23 mouse cellular contexts compared by ENCODE assay signal in the genomic region with DNA sequence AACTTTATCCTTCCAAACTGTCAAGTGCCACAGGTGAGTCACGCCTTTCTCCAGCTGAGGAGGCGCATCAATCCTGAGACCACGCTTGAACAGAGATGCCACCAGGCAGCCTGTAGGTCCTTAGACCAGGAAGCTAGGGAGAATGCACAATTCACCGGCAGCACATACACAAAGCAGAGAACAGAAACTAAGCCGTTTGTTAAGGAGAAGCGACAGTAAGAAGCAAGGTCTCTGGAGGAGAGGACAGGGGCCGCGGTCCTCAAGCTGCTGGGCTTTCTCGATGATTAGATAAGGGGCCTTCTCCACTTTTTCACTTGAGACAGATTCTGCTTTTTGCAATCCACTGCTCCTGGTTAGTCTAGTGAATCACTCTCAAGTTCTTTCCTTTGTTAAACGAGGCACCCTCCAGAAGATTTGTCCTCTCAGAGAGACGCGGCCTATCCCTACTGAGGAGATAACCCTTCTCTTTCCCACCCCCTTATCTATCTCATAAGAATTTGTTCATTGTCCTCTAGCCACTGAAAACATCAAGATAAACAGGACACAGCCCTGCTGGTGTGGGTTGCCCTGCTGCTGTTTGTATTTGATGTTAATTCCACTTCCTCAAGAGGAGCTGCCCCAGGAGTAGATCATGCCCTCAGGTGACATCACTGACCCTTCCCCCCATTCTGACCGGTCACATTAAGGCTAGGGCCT. TPM values are rescaled to one million over a fixed set of nuclear protein-coding genes. Genes with fewer than 3 reads are reported as not detected.
DNase-seq lines count a peak whose midpoint lies in the region; ATAC-seq and TF ChIP-seq lines count a peak whose summit lies in the region.
"Had no signal": no experiment of that assay in that cellular context is flagged by ENCODE, and none has a peak within 500 bp of the region (broad histone marks: within the 10 kb centered on the region; RNA-seq: fewer than 3 reads in every experiment).

No protein-coding gene starts in this region.

- TF ChIP-seq EP300 in MEL (IDR thresholded peaks at IDR 0.05; ENCODE audit: low read depth in 1 of 2, low read length in 2 of 2), result peak; percentile 27 to 39; a peak in 2 of 4 replicates

- H3K79me2 ChIP-seq in MEL (ENCODE audit: control insufficient read depth, insufficient read depth, low read length, poor library complexity), result no peaks in the 10 kb centered on the region

- H3K4me2 ChIP-seq in liver, embryonic 12.5 days, result peak overlapping the region; percentile 66
- H3K4me2 ChIP-seq in forebrain, embryonic 15.5 days (replicated peaks), result no peak overlapping the region
- H3K4me2 ChIP-seq: embryonic facial prominence, embryonic 15.5 days; hindbrain, embryonic 13.5 days; midbrain, embryonic 15.5 days; neural tube, embryonic 15.5 days had no signal

- peak overlapping the region; percentile 66 for H3K9ac ChIP-seq in MEL (ENCODE audit: control insufficient read depth, low read depth, low read length, poor library complexity, severe bottlenecking)
- peak overlapping the region; percentile 45 for H3K9ac ChIP-seq in liver, embryonic 12.5 days
- no peak overlapping the region for H3K9ac ChIP-seq in forebrain, embryonic 15.5 days (replicated peaks)
- H3K9ac ChIP-seq: embryonic facial prominence, embryonic 15.5 days; hindbrain, embryonic 13.5 days; midbrain, embryonic 15.5 days; neural tube, embryonic 15.5 days had no signal

- H3K27me3 ChIP-seq in heart, embryonic 10.5 days (ENCODE audit: insufficient read depth, poor library complexity, severe bottlenecking), result no peaks in the 10 kb centered on the region
- no peaks in the 10 kb centered on the region for H3K27me3 ChIP-seq in MEL (ENCODE audit: control insufficient read depth in 1 of 2, insufficient read depth in 2 of 2, low read length in 2 of 2)
- 0 out of 2 replicates have a peak, but pooled peaks cover 3% of the 10 kb centered on the region for H3K27me3 ChIP-seq in liver, embryonic 12.5 days (replicated peaks)
- H3K27me3 ChIP-seq in forebrain, embryonic 15.5 days, result no peaks in the 10 kb centered on the region
- H3K27me3 ChIP-seq: embryonic facial prominence, embryonic 15.5 days; hindbrain, embryonic 13.5 days; midbrain, embryonic 15.5 days; neural tube, embryonic 15.5 days had no signal

- intact Hi-C loops in heart, postnatal 10 days (cut with DNase I), result no loop called here

- no peak for TF ChIP-seq RAD21 in MEL (IDR thresholded peaks at IDR 0.05; ENCODE audit: low read depth, low read length)

- no peaks in the 10 kb centered on the region for H3K9me3 ChIP-seq in heart, embryonic 10.5 days
- H3K9me3 ChIP-seq in MEL (replicated peaks; ENCODE audit: insufficient read depth, low read length), result no peaks in the 10 kb centered on the region
- no peaks in the 10 kb centered on the region for H3K9me3 ChIP-seq in liver, embryonic 12.5 days (replicated peaks)
- H3K9me3 ChIP-seq in forebrain, embryonic 15.5 days, result no peaks in the 10 kb centered on the region
- H3K9me3 ChIP-seq: embryonic facial prominence, embryonic 15.5 days; hindbrain, embryonic 13.5 days; midbrain, embryonic 15.5 days; neural tube, embryonic 15.5 days had no signal

- H3K4me3 ChIP-seq in heart, embryonic 10.5 days, result no peak overlapping the region
- peak overlapping the region; percentile 63 to 92 for H3K4me3 ChIP-seq in MEL (ENCODE audit: control insufficient read depth in 1 of 2, insufficient read depth in 1 of 2, low read depth in 2 of 2, low read length in 2 of 2)
- H3K4me3 ChIP-seq in liver, embryonic 12.5 days, result peak overlapping the region; percentile 46
- no peak overlapping the region for H3K4me3 ChIP-seq in forebrain, embryonic 15.5 days
- H3K4me3 ChIP-seq: embryonic facial prominence, embryonic 15.5 days; hindbrain, embryonic 13.5 days; left cerebral cortex, adult 2 months; midbrain, embryonic 15.5 days; neural tube, embryonic 15.5 days had no signal

- peak overlapping the region; percentile 17; the same call in 1 of the 2 replicates for H3K27ac ChIP-seq in heart, embryonic 10.5 days
- peak overlapping the region; percentile 86 for H3K27ac ChIP-seq in MEL (ENCODE audit: control insufficient read depth, low read depth, low read length)
- peak overlapping the region; percentile 76 for H3K27ac ChIP-seq in liver, embryonic 12.5 days
- H3K27ac ChIP-seq in forebrain, embryonic 15.5 days (replicated peaks), result no peak overlapping the region
- H3K27ac ChIP-seq: embryonic facial prominence, embryonic 15.5 days; hindbrain, embryonic 13.5 days; left cerebral cortex, adult 2 months; midbrain, embryonic 15.5 days; neural tube, embryonic 15.5 days had no signal

- H3K4me1 ChIP-seq in heart, embryonic 10.5 days, result peaks cover 30% of the 10 kb centered on the region
- H3K4me1 ChIP-seq in MEL (ENCODE audit: control insufficient read depth in 1 of 2, insufficient read depth in 2 of 2, low read length in 2 of 2), result peaks cover 12 to 25% of the 10 kb centered on the region in 2 experiments
- H3K4me1 ChIP-seq in liver, embryonic 12.5 days, result peaks cover 65% of the 10 kb centered on the region
- H3K4me1 ChIP-seq in forebrain, embryonic 15.5 days, result no peaks in the 10 kb centered on the region
- H3K4me1 ChIP-seq: embryonic facial prominence, embryonic 15.5 days; midbrain, embryonic 15.5 days; neural tube, embryonic 15.5 days had no signal

- no peaks in the 10 kb centered on the region for H3K36me3 ChIP-seq in heart, embryonic 10.5 days
- peaks cover 0 to 16% of the 10 kb centered on the region in 2 experiments; a peak in 2 of 4 replicates for H3K36me3 ChIP-seq in MEL (ENCODE audit: control insufficient read depth in 1 of 2, insufficient read depth in 2 of 2, low read length in 2 of 2)
- no peaks in the 10 kb centered on the region for H3K36me3 ChIP-seq in liver, embryonic 12.5 days
- no peaks in the 10 kb centered on the region for H3K36me3 ChIP-seq in forebrain, embryonic 15.5 days
- H3K36me3 ChIP-seq: hindbrain, embryonic 13.5 days; midbrain, embryonic 15.5 days; neural tube, embryonic 15.5 days had no signal

- TF ChIP-seq POLR2A in MEL (IDR thresholded peaks at IDR 0.05; ENCODE audit: control insufficient read depth in 1 of 2, insufficient read depth in 1 of 2, low read depth in 1 of 2, low read length in 2 of 2, poor library complexity in 1 of 2), result no peak

- TF ChIP-seq CTCF in MEL (IDR thresholded peaks at IDR 0.05 in 2 of 3, conservative IDR thresholded peaks at IDR 0.05 in 1 of 3; ENCODE audit: control insufficient read depth in 1 of 3, insufficient read depth in 1 of 3, low read depth in 2 of 3, low read length in 3 of 3, poor library complexity in 1 of 3, severe bottlenecking in 1 of 3), result no peak

- DNase-seq in heart, embryonic 10.5 days (ENCODE audit: low spot score), result no peak
- DNase-seq in heart, postnatal 10 days, result no peak
- peak; percentile 79 for DNase-seq in MEL (ENCODE audit: low read depth, low spot score)
- DNase-seq in retina, embryonic 14.5 days (ENCODE audit: low spot score), result peak; percentile 27
- DNase-seq in right cerebral cortex, postnatal 10 days (ENCODE audit: low spot score in 2 of 2), result no peak
- DNase-seq: adrenal gland, postnatal 14 days; cerebellum, adult 11 months; cerebellum, postnatal 10 days; embryo, embryonic 11 days; heart, adult 18-20 months; kidney, postnatal 36 days; layer of hippocampus, adult 9-11 months; left cerebral cortex, postnatal 4 days; thymus, postnatal 4 days had no signal

- WGBS in heart, embryonic 10.5 days, result 33% methylated on average over 13 of the region's 13 CpGs
- WGBS in liver, embryonic 12.5 days (ENCODE audit: insufficient replicate concordance), result 23% methylated on average over 13 of the region's 13 CpGs
- 88% methylated on average over 13 of the region's 13 CpGs for WGBS in forebrain, embryonic 15.5 days

- peak; percentile 10 for ATAC-seq in liver, embryonic 12.5 days
- no peak for ATAC-seq in monocyte, adult 5-6 weeks (replicated peaks; ENCODE audit: insufficient number of reproducible peaks, low FRiP score, low TSS enrichment, poor library complexity, severe bottlenecking)
- no peak for ATAC-seq in forebrain, embryonic 15.5 days (replicated peaks)
- ATAC-seq: activated CD4-positive, CD25-positive, alpha-beta regulatory T cell, adult 4 months; midbrain, embryonic 15.5 days had no signal

TF ChIP-seq in MEL, 35 proteins besides CTCF, POLR2A, EP300 and RAD21 (continues in another document):
- TF ChIP-seq MYC (IDR thresholded peaks at IDR 0.05; ENCODE audit: low read depth, low read length), result no peak
- no peak for TF ChIP-seq MEF2A (IDR thresholded peaks at IDR 0.05; ENCODE audit: extremely low read depth, insufficient replicate concordance, low read depth, low read length, poor library complexity, severe bottlenecking)

RNA-seq across cellular contexts. Expression of a gene that starts 19.0 kb away (rescaled TPM):
- polyA plus RNA-seq in heart, embryonic 10.5 days (2016; fragmentation: Nextera tagmentation; extraction: Ambion mirVana), result 0.31 and 0.35 TPM in 2 replicates
- total RNA-seq in heart, postnatal 10 days (2021), result under 1 TPM in 1 of 2 experiments, not detected in 1; 0.22 TPM
- total RNA-seq in MEL (2012; rRNA removed), result 0.15 and 0.23 TPM in 2 replicates
- polyA plus RNA-seq in MEL (2012; ENCODE audit: insufficient read depth in 1 of 2, insufficient read length in 2 of 2, low read depth in 1 of 2, low replicate concordance in 2 of 2, missing spikeins in 1 of 2), result under 1 TPM in 1 of 2 experiments, not detected in 1; 0.33 TPM
- polyA plus RNA-seq in liver, embryonic 12.5 days (2016; fragmentation: Nextera tagmentation; extraction: Ambion mirVana), result 0.20 TPM in 1 of 2 replicates, not detected in the other
- 0.85 TPM in 1 of 3 replicates, not detected in the others for total RNA-seq in monocyte, adult 5-6 weeks (2017)
- 0.61 and 0.89 TPM in 2 replicates for polyA plus RNA-seq in forebrain, embryonic 15.5 days (2015; fragmentation: Nextera tagmentation; extraction: Ambion mirVana)
- polyA plus RNA-seq: activated CD4-positive, CD25-positive, alpha-beta regulatory T cell, adult 4 months had no signal

RNA-seq across cellular contexts. Expression of a gene that starts 49.6 kb away (rescaled TPM):
- 1.2 and 1.8 TPM in 2 replicates for polyA plus RNA-seq in heart, embryonic 10.5 days (2016; fragmentation: Nextera tagmentation; extraction: Ambion mirVana)
- total RNA-seq in heart, postnatal 10 days (2021), result 1 to 10 TPM; 2.8 to 3.0 TPM
- total RNA-seq in MEL (2012; rRNA removed), result 0.19 and 0.26 TPM in 2 replicates
- under 1 TPM in 1 of 2 experiments, not detected in 1; 0.70 TPM for polyA plus RNA-seq in MEL (2012; ENCODE audit: insufficient read depth in 1 of 2, insufficient read length in 2 of 2, low read depth in 1 of 2, low replicate concordance in 2 of 2, missing spikeins in 1 of 2)
- polyA plus RNA-seq in liver, embryonic 12.5 days (2016; fragmentation: Nextera tagmentation; extraction: Ambion mirVana), result 1.7 and 1.8 TPM in 2 replicates
- not detected in 3 replicates for total RNA-seq in monocyte, adult 5-6 weeks (2017)
- 9.3 and 10.7 TPM in 2 replicates for polyA plus RNA-seq in forebrain, embryonic 15.5 days (2015; fragmentation: Nextera tagmentation; extraction: Ambion mirVana)
- polyA plus RNA-seq: activated CD4-positive, CD25-positive, alpha-beta regulatory T cell, adult 4 months had no signal

RNA-seq across cellular contexts. Expression of a gene that starts 49.9 kb away (rescaled TPM):
- polyA plus RNA-seq in heart, embryonic 10.5 days (2016; fragmentation: Nextera tagmentation; extraction: Ambion mirVana), result 2.2 and 2.6 TPM in 2 replicates
- total RNA-seq in heart, postnatal 10 days (2021), result 1 to 10 TPM; 3.3 to 3.4 TPM
- 4.0 and 4.8 TPM in 2 replicates for total RNA-seq in MEL (2012; rRNA removed)
- polyA plus RNA-seq in MEL (2012; ENCODE audit: insufficient read depth in 1 of 2, insufficient read length in 2 of 2, low read depth in 1 of 2, low replicate concordance in 2 of 2, missing spikeins in 1 of 2), result 1 to 10 TPM in 1 of 2 experiments, not detected in 1; 5.3 TPM
- polyA plus RNA-seq in liver, embryonic 12.5 days (2016; fragmentation: Nextera tagmentation; extraction: Ambion mirVana), result 0.93 and 2.6 TPM in 2 replicates
- 0.29 to 0.57 TPM in 2 of 3 replicates, not detected in the other for total RNA-seq in monocyte, adult 5-6 weeks (2017)
- polyA plus RNA-seq in forebrain, embryonic 15.5 days (2015; fragmentation: Nextera tagmentation; extraction: Ambion mirVana), result 4.8 TPM in 2 replicates
- polyA plus RNA-seq: activated CD4-positive, CD25-positive, alpha-beta regulatory T cell, adult 4 months had no signal

Comparison
In these comparisons a context has a peak if more than half of its experiments do, and no peak if none do; other contexts are left out.
1. DNase-seq: peak in MEL (single experiment) and retina, embryonic 14.5 days (single experiment); none in heart, embryonic 10.5 days (single experiment), heart, postnatal 10 days (0 of 2) and right cerebral cortex, postnatal 10 days (0 of 2).
2. H3K4me3 ChIP-seq: peak in MEL (2 of 2) and liver, embryonic 12.5 days (single experiment); none in heart, embryonic 10.5 days (single experiment) and forebrain, embryonic 15.5 days (single experiment).